ENCODE assay signal across 14 mouse cellular contexts in the genomic region with DNA sequence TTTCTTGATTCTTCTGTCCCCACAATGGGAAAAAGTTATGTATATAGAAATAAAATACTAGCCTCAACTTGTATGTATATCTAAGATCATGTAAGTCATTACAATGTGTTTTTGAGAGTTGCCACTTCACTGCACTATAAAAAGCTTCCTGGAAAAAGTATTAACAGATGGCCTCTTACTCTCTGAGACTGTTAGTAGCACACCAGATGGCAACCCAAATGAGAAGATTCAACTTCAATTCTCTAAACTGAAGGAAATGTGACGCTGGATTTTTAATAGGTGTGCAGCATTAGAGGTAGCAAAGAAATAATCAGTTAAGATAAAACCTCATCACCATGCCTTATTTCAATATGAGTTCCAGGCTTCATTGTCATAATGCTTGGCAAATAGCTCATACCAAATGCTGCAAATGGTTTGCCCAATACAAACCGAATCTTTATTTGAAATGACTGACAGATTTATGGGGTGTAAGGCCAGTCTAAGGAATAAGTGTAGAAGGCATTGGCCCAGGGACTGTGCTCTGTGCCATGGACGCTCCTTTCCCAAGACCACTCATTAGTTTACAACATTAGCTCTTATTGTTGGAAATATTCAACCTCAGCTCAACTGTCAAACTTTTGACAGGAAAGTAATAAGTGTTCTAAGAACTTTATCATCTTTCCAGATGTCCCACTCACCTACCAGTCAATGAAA.
"Had no signal": no experiment of that assay in that cellular context is flagged by ENCODE, and none has a peak within 500 bp of the region (broad histone marks: within the 10 kb centered on the region; RNA-seq: fewer than 3 reads in every experiment).

No protein-coding gene starts in this region.

- H3K9ac ChIP-seq: kidney, embryonic 15.5 days; limb, embryonic 15.5 days; liver, embryonic 12.5 days; lung, embryonic 14.5 days; midbrain, embryonic 15.5 days; neural tube, embryonic 12.5 days had no signal

- H3K4me3 ChIP-seq: kidney, embryonic 15.5 days; limb, embryonic 15.5 days; liver, embryonic 12.5 days; midbrain, embryonic 15.5 days; neural tube, embryonic 12.5 days had no signal

- H3K27ac ChIP-seq: kidney, embryonic 15.5 days; limb, embryonic 15.5 days; liver, embryonic 12.5 days; midbrain, embryonic 15.5 days; neural tube, embryonic 12.5 days had no signal

- ATAC-seq: liver, embryonic 12.5 days; midbrain, embryonic 15.5 days had no signal

- DNase-seq: kidney, adult 18-20 months; kidney, postnatal 14 days; lung, embryonic 14.5 days; lung, postnatal 10 days; lung, postnatal 4 days; spleen, adult 18-20 months; thymus, adult 18-20 months; thymus, postnatal 14 days had no signal

- H3K4me1 ChIP-seq: kidney, embryonic 15.5 days; limb, embryonic 15.5 days; liver, embryonic 12.5 days; midbrain, embryonic 15.5 days; neural tube, embryonic 12.5 days had no signal

- H3K9me3 ChIP-seq: kidney, embryonic 15.5 days; limb, embryonic 15.5 days; liver, embryonic 12.5 days; midbrain, embryonic 15.5 days; neural tube, embryonic 12.5 days had no signal

- H3K4me2 ChIP-seq: kidney, embryonic 15.5 days; limb, embryonic 15.5 days; liver, embryonic 12.5 days; lung, embryonic 14.5 days; midbrain, embryonic 11.5 days; midbrain, embryonic 15.5 days; neural tube, embryonic 12.5 days had no signal

- H3K27me3 ChIP-seq: kidney, embryonic 15.5 days; limb, embryonic 15.5 days; liver, embryonic 12.5 days; midbrain, embryonic 15.5 days; neural tube, embryonic 12.5 days had no signal

- H3K36me3 ChIP-seq: kidney, embryonic 15.5 days; limb, embryonic 15.5 days; liver, embryonic 12.5 days; midbrain, embryonic 15.5 days; neural tube, embryonic 12.5 days had no signal
